Mouse (Mus musculus) C2C12 (cell line): ENCODE measurements at regions not wholly inside any gene's neighbourhood (a gene's known extent, or its start where the extent isn't known, plus 50 kb on each side); places are given as distances from the start of the nearest gene placed in this dataset.
"Not testable (repeated sequence)": the region's sequence is repeated elsewhere in the genome, so short reads cannot be mapped to it uniquely, and the experiment has no call there.

Experiments
- H3K27me3 ChIP-seq: one replicate; pipeline ENCODE4 v1.6.1; 2011; ENCODE audit not compliant: control insufficient read depth, insufficient read depth, insufficient read length
- H3K36me3 ChIP-seq: one replicate; pipeline ENCODE4 v1.6.1; 2011; ENCODE audit not compliant: control insufficient read depth, insufficient read depth
- H3K4me3 ChIP-seq: one replicate; pipeline ENCODE4 v1.5.1; 2011; ENCODE audit warnings: mild to moderate bottlenecking, control low read depth; ENCODE audit not compliant: poor library complexity, insufficient read depth, severe bottlenecking
- H3K79me2 ChIP-seq: one replicate; pipeline ENCODE4 v1.6.1; 2011; ENCODE audit not compliant: control insufficient read depth, insufficient read depth
- H3K79me3 ChIP-seq: one replicate; pipeline ENCODE4 v1.6.1; 2011; ENCODE audit warnings: low read depth, control low read depth
- H3ac ChIP-seq: one replicate; pipeline ENCODE3; 2011; ENCODE audit warnings: low read depth; ENCODE audit not compliant: control insufficient read depth, insufficient read length
- CEBPB ChIP-seq: IDR thresholded peaks from one replicate; pipeline ENCODE4 v1.6.1; 2011; ENCODE audit warnings: low read depth, mild to moderate bottlenecking, control low read depth, moderate library complexity
- CTCF ChIP-seq: IDR thresholded peaks from one replicate; pipeline ENCODE4 v1.5.1; 2011; ENCODE audit not compliant: control insufficient read depth, insufficient read depth, insufficient read length
- FOSL1 ChIP-seq: IDR thresholded peaks from one replicate; pipeline ENCODE4 v1.8.0; 2011; ENCODE audit warnings: mild to moderate bottlenecking, low read length; ENCODE audit not compliant: poor library complexity, insufficient read depth, severe bottlenecking
- MAX ChIP-seq: IDR thresholded peaks from one replicate; pipeline ENCODE4 v1.6.1; 2011; ENCODE audit warnings: mild to moderate bottlenecking, control low read depth
- MYOD1 ChIP-seq: IDR thresholded peaks from one replicate; pipeline ENCODE4 v1.6.1; 2011; ENCODE audit warnings: low read depth; ENCODE audit not compliant: control insufficient read depth, insufficient read length
- MYOG ChIP-seq: IDR thresholded peaks from one replicate; pipeline ENCODE4 v1.6.1; 2011; ENCODE audit not compliant: control insufficient read depth, insufficient read length; ENCODE audit errors: extremely low read depth
- USF1 ChIP-seq: IDR thresholded peaks from one replicate; pipeline ENCODE4 v1.6.1; 2011; ENCODE audit warnings: low read depth, mild to moderate bottlenecking, control low read depth, moderate library complexity

GRCm38 (mm10) chr17:79543907-79544522 lies 67.6 kb upstream of the Rmdn2 start:
- Histone ChIP-seq H3K36me3 (no peaks in the 10 kb centered on the region), H3K79me3 (no peaks in the 10 kb centered on the region), H3ac (no peak overlapping the region), H3K27me3 (no peaks in the 10 kb centered on the region), H3K4me3 (no peak overlapping the region), H3K79me2 (no peaks in the 10 kb centered on the region)
- TF ChIP-seq CEBPB (no peak), CTCF (no peak), MAX (no peak), MYOD1 (no peak), USF1 (no peak), MYOG (no peak), FOSL1 (no peak)

DNA sequence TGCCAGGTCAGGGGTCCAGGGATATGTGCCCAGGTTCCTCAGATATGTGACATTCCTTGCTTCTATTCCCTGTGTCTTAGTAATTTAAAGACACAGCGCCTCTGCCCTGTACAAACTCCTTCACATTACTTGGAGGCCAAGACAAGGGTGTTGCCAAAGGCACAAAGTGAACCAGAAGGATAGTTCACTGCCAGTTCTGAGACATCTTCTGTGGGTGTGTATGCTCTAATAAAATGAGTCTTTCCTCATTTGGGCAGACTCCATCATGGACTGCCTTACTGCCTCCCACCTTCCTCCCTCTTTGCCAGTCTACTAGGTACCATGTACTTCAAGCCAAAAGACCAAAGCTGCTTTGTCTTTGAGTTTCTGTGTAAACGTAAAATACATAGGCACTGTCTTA lies 65.8 kb upstream of the Rmdn2 start:
- no peak overlapping the region for H3ac ChIP-seq
- no peaks in the 10 kb centered on the region for H3K79me3 ChIP-seq
- H3K36me3 ChIP-seq, result no peaks in the 10 kb centered on the region
- TF ChIP-seq MYOG (no peak), USF1 (no peak), MYOD1 (no peak), CEBPB (no peak), MAX (no peak), FOSL1 (no peak), CTCF (no peak)
- no peak overlapping the region for H3K4me3 ChIP-seq
- H3K79me2 ChIP-seq, result no peaks in the 10 kb centered on the region
- H3K27me3 ChIP-seq, result no peaks in the 10 kb centered on the region

- H3K27me3 ChIP-seq, result no peaks in the 10 kb centered on the region
- no peaks in the 10 kb centered on the region for H3K79me2 ChIP-seq
- H3K36me3 ChIP-seq, result no peaks in the 10 kb centered on the region
- TF ChIP-seq MYOD1 (no peak), MYOG (no peak), USF1 (no peak), MAX (no peak), FOSL1 (no peak), CTCF (no peak), CEBPB (no peak)
- H3K4me3 ChIP-seq, result no peak overlapping the region
- H3ac ChIP-seq, result no peak overlapping the region
- no peaks in the 10 kb centered on the region for H3K79me3 ChIP-seq
Observed at GRCm38 (mm10) chr17:79547075-79547474, 64.6 kb upstream of the Rmdn2 start.

DNA sequence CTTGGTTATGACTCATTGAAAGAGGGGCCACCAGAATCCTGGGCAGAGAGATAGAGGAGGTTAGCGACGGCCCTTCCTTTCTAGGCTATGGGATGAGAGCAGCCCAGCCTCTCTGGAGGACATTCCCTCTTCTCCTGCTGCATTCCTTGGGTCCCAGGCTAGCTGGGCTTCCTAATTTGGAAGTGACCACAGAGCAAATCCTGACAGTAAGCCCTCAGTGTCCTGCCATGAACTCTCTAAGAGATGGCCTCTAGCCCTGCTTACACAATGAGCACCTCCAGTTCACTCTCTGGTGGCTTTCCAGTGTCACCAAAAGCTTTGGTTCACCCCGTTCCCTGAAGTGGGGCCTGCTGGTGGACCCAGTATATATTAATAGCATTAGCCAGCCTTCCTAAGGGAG lies 64.1 kb upstream of the Rmdn2 start:
- Histone ChIP-seq H3K4me3 (no peak overlapping the region), H3K36me3 (no peaks in the 10 kb centered on the region), H3K79me2 (no peaks in the 10 kb centered on the region), H3K27me3 (no peaks in the 10 kb centered on the region), H3ac (no peak overlapping the region), H3K79me3 (no peaks in the 10 kb centered on the region)
- no peak for TF ChIP-seq FOSL1
- no peak for TF ChIP-seq USF1
- no peak for TF ChIP-seq MYOD1
- no peak for TF ChIP-seq MAX
- no peak for TF ChIP-seq CEBPB
- no peak for TF ChIP-seq CTCF

DNA sequence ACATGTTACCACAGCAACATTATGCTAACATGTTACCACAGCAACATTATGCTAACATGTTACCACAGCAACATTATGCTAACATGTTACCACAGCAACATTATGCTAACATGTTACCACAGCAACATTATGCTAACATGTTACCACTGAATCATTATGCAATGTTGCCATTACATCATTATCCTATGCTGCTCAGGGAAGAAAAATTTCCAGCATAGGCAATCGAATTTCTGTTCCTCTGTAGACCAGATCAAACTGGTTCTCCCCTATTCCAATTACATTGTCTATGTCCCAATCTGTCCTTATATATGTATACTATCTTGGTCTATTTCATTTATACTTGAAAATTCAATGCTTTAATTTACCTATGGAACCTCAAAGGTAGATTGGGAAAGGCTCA lies 61.3 kb upstream of the Rmdn2 start:
- H3K4me3 ChIP-seq, H3ac ChIP-seq, H3K27me3 ChIP-seq, H3K36me3 ChIP-seq, H3K79me2 ChIP-seq, H3K79me3 ChIP-seq: not testable (repeated sequence)

- Histone ChIP-seq H3K4me3 (no peak overlapping the region), H3ac (no peak overlapping the region), H3K79me3 (no peaks in the 10 kb centered on the region), H3K79me2 (no peaks in the 10 kb centered on the region), H3K36me3 (no peaks in the 10 kb centered on the region), H3K27me3 (no peaks in the 10 kb centered on the region)
- no peak for TF ChIP-seq CTCF
- TF ChIP-seq MYOG, result no peak
- TF ChIP-seq FOSL1, result no peak
- no peak for TF ChIP-seq USF1
- no peak for TF ChIP-seq MAX
- no peak for TF ChIP-seq MYOD1
- no peak for TF ChIP-seq CEBPB
Observed at GRCm38 (mm10) chr17:79553850-79554249, 57.8 kb upstream of the Rmdn2 start.
